Mouse (Mus musculus): ENCODE results near the gene R3hdm4. TPM values are rescaled to one million over a fixed set of nuclear protein-coding genes. Genes with fewer than 3 reads are reported as not detected.
"Not testable (repeated sequence)": the region's sequence is repeated elsewhere in the genome, so short reads cannot be mapped to it uniquely, and the experiment has no call there.

Gene R3hdm4
- polyA plus RNA-seq, 1 experiment from 2014 or later = 293 TPM

DNA sequence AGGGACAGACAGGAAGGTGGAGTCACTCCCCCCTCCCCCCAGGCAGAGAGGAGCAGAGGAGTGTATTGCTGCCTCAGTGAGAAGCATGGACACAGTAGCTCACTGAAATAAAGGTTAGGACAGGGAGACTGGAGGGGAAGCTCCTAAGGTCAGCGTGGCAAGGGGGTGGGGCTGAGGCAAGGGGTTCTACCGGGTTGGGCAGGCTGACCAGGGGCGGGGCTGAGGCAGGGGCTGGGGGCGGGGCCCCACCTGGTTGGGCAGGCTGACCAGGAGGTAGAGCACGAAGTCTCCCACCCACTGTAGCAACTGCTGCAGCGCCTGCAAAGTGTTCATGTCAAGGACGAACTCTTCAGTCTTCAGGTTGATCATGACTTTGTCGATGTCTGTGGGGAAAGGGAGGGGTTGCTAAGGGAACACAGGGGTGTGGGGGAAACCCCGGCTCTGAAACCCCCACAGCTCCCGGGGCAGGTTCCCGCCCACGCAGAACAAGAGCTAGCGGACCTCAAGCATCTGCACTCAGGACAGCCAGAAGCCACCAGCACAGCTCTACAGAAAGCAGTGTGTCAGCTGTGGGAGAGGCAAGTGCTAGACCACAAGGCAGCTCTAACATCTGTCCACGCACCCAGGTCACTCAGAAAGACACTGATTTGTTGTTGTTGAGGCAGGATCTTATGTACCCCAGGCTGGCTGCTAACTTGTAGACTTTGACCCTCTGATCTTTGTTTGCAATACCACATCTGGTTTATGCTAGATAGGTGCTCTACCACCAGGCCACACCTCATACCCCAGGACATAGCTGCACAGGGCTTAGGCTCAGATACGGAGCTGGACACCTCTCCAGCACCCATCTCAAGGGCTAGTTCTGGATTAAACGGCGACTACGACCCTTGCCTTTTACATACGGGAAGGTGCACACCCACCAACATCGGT, 23.4 kb downstream of the R3hdm4 start:
- Histone ChIP-seq H3K4me1 (ENCODE audit: control insufficient read depth, insufficient read depth, low read length) (no peaks in the 10 kb centered on the region), H3K27ac (ENCODE audit: low read length) (no peak overlapping the region), H3K9ac (ENCODE audit: low read depth, low read length) (no peak overlapping the region), H3K4me2 (ENCODE audit: low read length) (no peak overlapping the region), H3K9me3 (replicated peaks; ENCODE audit: control insufficient read depth, low read length, poor library complexity, severe bottlenecking) (no peaks in the 10 kb centered on the region), H3K4me3 (ENCODE audit: low read depth, low read length) (no peak overlapping the region), H3K27me3 (ENCODE audit: control insufficient read depth, insufficient read depth, low read depth, low read length) (no peaks in the 10 kb centered on the region), H3K36me3 (ENCODE audit: control insufficient read depth, insufficient read depth, low read length) (peaks cover 21% of the 10 kb centered on the region)
- 55% methylated on average over 20 of the region's 20 CpGs for WGBS
- no peak for ATAC-seq

- Histone ChIP-seq H3K27me3 (ENCODE audit: control insufficient read depth, insufficient read depth, low read depth, low read length) (no peaks in the 10 kb centered on the region), H3K4me3 (ENCODE audit: low read depth, low read length) (no peak overlapping the region), H3K4me2 (ENCODE audit: low read length) (no peak overlapping the region), H3K9ac (ENCODE audit: low read depth, low read length) (no peak overlapping the region), H3K36me3 (ENCODE audit: control insufficient read depth, insufficient read depth, low read length) (peaks cover 21% of the 10 kb centered on the region), H3K9me3 (replicated peaks; ENCODE audit: control insufficient read depth, low read length, poor library complexity, severe bottlenecking) (no peaks in the 10 kb centered on the region), H3K4me1 (ENCODE audit: control insufficient read depth, insufficient read depth, low read length) (no peaks in the 10 kb centered on the region), H3K27ac (ENCODE audit: low read length) (no peak overlapping the region)
- 88% methylated on average over 13 of the region's 13 CpGs for WGBS
- ATAC-seq = no peak
Observed at GRCm38 (mm10) chr10:79896814-79897213, 24.2 kb downstream of the R3hdm4 start.

- H3K9ac ChIP-seq (ENCODE audit: low read depth, low read length) = no peak overlapping the region
- H3K4me2 ChIP-seq (ENCODE audit: low read length) = no peak overlapping the region
- no peaks in the 10 kb centered on the region for H3K4me1 ChIP-seq (ENCODE audit: control insufficient read depth, insufficient read depth, low read length)
- 87% methylated on average over 16 of the region's 16 CpGs for WGBS
- no peak for ATAC-seq
- no peaks in the 10 kb centered on the region for H3K9me3 ChIP-seq (replicated peaks; ENCODE audit: control insufficient read depth, low read length, poor library complexity, severe bottlenecking)
- no peak overlapping the region for H3K27ac ChIP-seq (ENCODE audit: low read length)
- H3K36me3 ChIP-seq (ENCODE audit: control insufficient read depth, insufficient read depth, low read length) = peaks cover 21% of the 10 kb centered on the region
- no peak overlapping the region for H3K4me3 ChIP-seq (ENCODE audit: low read depth, low read length)
- no peaks in the 10 kb centered on the region for H3K27me3 ChIP-seq (ENCODE audit: control insufficient read depth, insufficient read depth, low read depth, low read length)
Observed at GRCm38 (mm10) chr10:79896306-79896705, 24.7 kb downstream of the R3hdm4 start.

DNA sequence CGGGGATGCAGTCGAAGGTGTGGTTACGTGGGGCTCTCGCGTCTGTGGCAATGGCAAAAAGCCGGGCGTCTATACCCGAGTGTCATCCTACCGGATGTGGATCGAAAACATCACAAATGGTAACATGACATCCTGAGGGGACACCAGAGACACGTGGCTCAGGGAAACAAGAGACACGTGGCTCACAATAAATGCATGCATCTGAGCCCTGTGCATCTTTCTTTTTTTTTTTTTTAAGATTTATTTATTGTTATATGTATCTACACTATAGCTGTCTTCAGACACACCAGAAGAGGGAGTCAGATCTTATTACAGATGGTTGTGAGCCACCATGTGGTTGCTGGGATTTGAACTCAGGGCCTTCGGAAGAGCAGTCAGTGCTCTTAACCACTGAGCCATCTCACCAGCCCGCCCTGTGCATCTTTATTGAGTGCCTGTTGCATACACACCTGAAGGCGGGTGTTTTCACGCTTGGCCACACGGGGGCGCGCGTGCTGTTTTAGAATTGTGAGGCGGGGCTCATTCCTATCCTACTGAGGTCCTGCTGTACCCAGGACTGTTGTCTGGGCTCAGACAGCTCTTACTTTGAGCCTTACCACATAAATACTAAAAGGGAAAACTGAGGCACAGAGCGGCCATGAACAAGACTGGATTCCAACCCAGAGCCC, 28.4 kb downstream of the R3hdm4 start:
- not testable (repeated sequence) for H3K9ac ChIP-seq (ENCODE audit: low read depth, low read length); H3K4me3 ChIP-seq (ENCODE audit: low read depth, low read length); H3K4me2 ChIP-seq (ENCODE audit: low read length); H3K27ac ChIP-seq (ENCODE audit: low read length); H3K4me1 ChIP-seq (ENCODE audit: control insufficient read depth, insufficient read depth, low read length); H3K27me3 ChIP-seq (ENCODE audit: control insufficient read depth, insufficient read depth, low read depth, low read length); H3K9me3 ChIP-seq (replicated peaks; ENCODE audit: control insufficient read depth, low read length, poor library complexity, severe bottlenecking)
- 0 out of 2 replicates have a peak, but pooled peaks have one; percentile 50 for ATAC-seq
- H3K36me3 ChIP-seq (ENCODE audit: control insufficient read depth, insufficient read depth, low read length) = peaks cover 11% of the 10 kb centered on the region
- 45% methylated on average over 22 of the region's 22 CpGs for WGBS

- Histone ChIP-seq H3K36me3 (ENCODE audit: control insufficient read depth, insufficient read depth, low read length) (peaks cover 3% of the 10 kb centered on the region), H3K4me2 (ENCODE audit: low read length) (no peak within 1 kb of the TSS), H3K9me3 (replicated peaks; ENCODE audit: control insufficient read depth, low read length, poor library complexity, severe bottlenecking) (no peaks in the 10 kb centered on the region), H3K27ac (ENCODE audit: low read length) (no peak within 1 kb of the TSS), H3K4me3 (ENCODE audit: low read depth, low read length) (no peak within 1 kb of the TSS), H3K27me3 (ENCODE audit: control insufficient read depth, insufficient read depth, low read depth, low read length) (no peaks in the 10 kb centered on the region), H3K9ac (ENCODE audit: low read depth, low read length) (no peak within 1 kb of the TSS), H3K4me1 (ENCODE audit: control insufficient read depth, insufficient read depth, low read length) (no peaks in the 10 kb centered on the region)
- ATAC-seq = no peak
- 32% methylated on average over 5 of the region's 5 CpGs for WGBS
Observed at GRCm38 (mm10) chr10:79890670-79891069, 30.3 kb downstream of the R3hdm4 start, which contains the start of gene Cfd. Gene Cfd (plus strand): TSS chr10:79890853.

DNA sequence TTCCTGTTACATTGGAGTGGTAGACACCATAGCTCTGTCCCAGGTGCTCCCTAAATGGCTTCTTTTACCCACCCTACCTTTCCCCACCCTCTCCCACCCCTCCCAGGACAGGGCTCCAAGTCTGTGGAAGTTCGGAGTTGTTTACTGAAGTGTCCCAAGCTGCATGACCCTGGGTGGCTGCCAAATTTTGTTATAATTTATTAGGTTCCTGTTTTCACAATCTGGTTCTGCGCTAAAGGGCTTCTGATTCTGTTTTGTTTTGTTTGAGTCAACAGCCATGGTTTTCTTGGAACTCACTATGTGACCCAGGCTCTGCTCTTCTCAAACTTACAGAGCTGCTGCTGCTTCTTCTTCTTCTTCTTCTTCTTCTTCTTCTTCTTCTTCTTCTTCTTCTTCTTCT, 31.6 kb downstream of the R3hdm4 start:
- Histone ChIP-seq H3K4me1 (ENCODE audit: control insufficient read depth, insufficient read depth, low read length) (no peaks in the 10 kb centered on the region), H3K36me3 (ENCODE audit: control insufficient read depth, insufficient read depth, low read length) (no peaks in the 10 kb centered on the region), H3K4me2 (ENCODE audit: low read length) (no peak overlapping the region), H3K27ac (ENCODE audit: low read length) (no peak overlapping the region), H3K4me3 (ENCODE audit: low read depth, low read length) (no peak overlapping the region), H3K9me3 (replicated peaks; ENCODE audit: control insufficient read depth, low read length, poor library complexity, severe bottlenecking) (no peaks in the 10 kb centered on the region), H3K9ac (ENCODE audit: low read depth, low read length) (no peak overlapping the region), H3K27me3 (ENCODE audit: control insufficient read depth, insufficient read depth, low read depth, low read length) (no peaks in the 10 kb centered on the region)
- 90% methylated on average over 2 of the region's 2 CpGs for WGBS
- ATAC-seq = no peak

GRCm38 (mm10) chr10:79886611-79887010, 34.4 kb downstream of the R3hdm4 start:
- H3K36me3 ChIP-seq (ENCODE audit: control insufficient read depth, insufficient read depth, low read length) = no peaks in the 10 kb centered on the region
- 89% methylated on average over 8 of the region's 8 CpGs for WGBS
- no peaks in the 10 kb centered on the region for H3K4me1 ChIP-seq (ENCODE audit: control insufficient read depth, insufficient read depth, low read length)
- H3K9me3 ChIP-seq (replicated peaks; ENCODE audit: control insufficient read depth, low read length, poor library complexity, severe bottlenecking) = no peaks in the 10 kb centered on the region
- H3K4me2 ChIP-seq (ENCODE audit: low read length) = no peak overlapping the region
- no peak overlapping the region for H3K9ac ChIP-seq (ENCODE audit: low read depth, low read length)
- 0 out of 2 replicates have a peak, but pooled peaks cover 4% of the 10 kb centered on the region for H3K27me3 ChIP-seq (ENCODE audit: control insufficient read depth, insufficient read depth, low read depth, low read length)
- H3K4me3 ChIP-seq (ENCODE audit: low read depth, low read length) = no peak overlapping the region
- no peak overlapping the region for H3K27ac ChIP-seq (ENCODE audit: low read length)
- no peak for ATAC-seq

DNA sequence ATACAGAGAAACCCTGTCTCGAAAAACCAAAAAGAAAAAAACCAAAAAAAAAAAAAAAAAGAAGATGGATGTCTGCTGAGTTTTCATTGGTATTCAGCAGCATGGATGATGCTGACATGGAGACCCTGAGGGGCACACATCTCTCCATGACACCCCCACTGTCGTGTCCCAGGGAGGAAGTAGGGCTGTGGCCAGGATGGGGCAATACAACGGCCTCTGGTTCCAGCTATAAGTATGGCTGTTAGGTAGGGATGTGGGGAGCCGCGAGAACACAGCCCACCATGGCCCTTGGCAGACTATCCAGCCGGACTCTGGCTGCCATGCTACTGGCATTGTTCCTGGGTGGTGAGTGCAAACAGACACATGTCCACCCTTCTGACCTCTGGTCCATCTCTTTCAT, 35.0 kb downstream of the R3hdm4 start, which contains the start of gene Elane:
Gene Elane, plus strand, starts transcription at position 194 of the 400 bp plus-strand sequence.
- H3K9ac ChIP-seq (ENCODE audit: low read depth, low read length) = no peak within 1 kb of the TSS
- WGBS = 86% methylated on average over 6 of the region's 6 CpGs
- no peak for ATAC-seq

DNA sequence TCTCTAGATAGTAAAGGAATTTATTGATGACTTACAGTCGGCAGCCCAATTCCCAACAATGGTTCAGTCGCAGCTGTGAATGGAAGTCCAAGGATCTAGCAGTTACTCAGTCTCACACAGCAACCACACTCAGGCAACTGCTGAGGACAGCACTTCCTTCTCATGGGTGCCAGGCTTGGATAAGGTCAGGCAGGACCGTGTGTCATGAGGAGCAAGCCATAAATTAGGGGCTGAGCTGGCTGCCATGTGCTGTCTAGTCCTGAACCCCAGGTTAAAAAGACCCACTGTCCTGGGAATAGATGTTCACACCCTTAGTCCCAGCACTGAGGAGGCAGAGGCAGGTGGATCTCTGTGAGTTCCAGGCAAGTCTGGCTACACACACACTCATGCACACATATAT, 36.1 kb downstream of the R3hdm4 start:
- not testable (repeated sequence) for H3K4me2 ChIP-seq (ENCODE audit: low read length); H3K9ac ChIP-seq (ENCODE audit: low read depth, low read length); H3K27me3 ChIP-seq (ENCODE audit: control insufficient read depth, insufficient read depth, low read depth, low read length); ATAC-seq; H3K4me3 ChIP-seq (ENCODE audit: low read depth, low read length); H3K4me1 ChIP-seq (ENCODE audit: control insufficient read depth, insufficient read depth, low read length); H3K9me3 ChIP-seq (replicated peaks; ENCODE audit: control insufficient read depth, low read length, poor library complexity, severe bottlenecking); H3K27ac ChIP-seq (ENCODE audit: low read length); H3K36me3 ChIP-seq (ENCODE audit: control insufficient read depth, insufficient read depth, low read length)
- 83% methylated on average over 2 of the region's 3 CpGs for WGBS

More for the DNA sequence above, 35.0 kb downstream of the R3hdm4 start, which contains the start of gene Elane:
- Histone ChIP-seq H3K27ac (ENCODE audit: low read length) (no peak within 1 kb of the TSS), H3K27me3 (ENCODE audit: control insufficient read depth, insufficient read depth, low read depth, low read length) (peaks cover 6% of the 10 kb centered on the region; the same call in 1 of the 2 replicates), H3K4me3 (ENCODE audit: low read depth, low read length) (no peak within 1 kb of the TSS), H3K4me1 (ENCODE audit: control insufficient read depth, insufficient read depth, low read length) (no peaks in the 10 kb centered on the region), H3K4me2 (ENCODE audit: low read length) (no peak within 1 kb of the TSS), H3K9me3 (replicated peaks; ENCODE audit: control insufficient read depth, low read length, poor library complexity, severe bottlenecking) (no peaks in the 10 kb centered on the region), H3K36me3 (ENCODE audit: control insufficient read depth, insufficient read depth, low read length) (no peaks in the 10 kb centered on the region)

All from midbrain, embryonic 16.5 days (tissue).